Comparison of ENCODE assay signal across 1 mouse cellular context in the genomic region with DNA sequence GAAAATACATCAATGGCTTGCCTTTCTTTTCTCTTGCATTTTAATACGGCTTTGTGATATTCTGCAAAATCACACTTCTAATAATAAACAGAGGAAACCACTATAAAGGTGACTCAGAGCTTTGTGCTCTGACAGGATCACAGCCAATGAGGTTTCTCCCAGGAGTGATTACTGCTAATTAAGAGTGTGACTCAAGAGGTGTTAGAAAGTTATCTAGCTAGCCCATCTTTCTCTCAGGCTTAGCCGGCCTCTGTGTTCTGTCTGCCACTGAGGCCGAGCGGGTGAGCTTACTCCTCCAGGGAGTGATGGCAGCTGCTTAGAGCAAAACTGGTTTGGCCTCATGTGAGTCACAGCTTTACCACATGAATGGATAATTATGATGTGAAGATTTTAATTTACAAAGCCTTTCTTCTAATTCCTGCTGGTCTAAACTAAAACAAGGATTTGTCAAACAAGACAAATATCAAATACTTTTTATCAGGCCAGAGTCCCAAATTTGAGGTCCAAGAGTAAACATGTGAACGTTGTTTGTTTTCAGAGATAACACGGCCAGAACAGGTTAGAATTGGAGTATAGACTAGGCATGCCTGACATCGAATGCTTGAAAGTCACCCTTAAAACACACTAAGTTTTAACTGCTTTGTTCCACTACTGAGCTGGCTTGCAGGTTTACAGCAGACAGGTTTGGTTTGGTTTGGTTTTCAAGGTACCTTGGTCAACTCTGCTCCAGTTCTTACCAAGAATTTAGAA.
TF ChIP-seq lines count a peak whose summit lies in the region.

No protein-coding gene starts in this region.

TF ChIP-seq in MEL, 35 proteins besides CTCF, POLR2A, EP300 and RAD21 (continued from another document):
- TF ChIP-seq ZMIZ1 (IDR thresholded peaks at IDR 0.05; ENCODE audit: low read depth, low read length): no peak
- no peak for TF ChIP-seq HCFC1 (IDR thresholded peaks at IDR 0.05; ENCODE audit: low read depth, low read length)
- TF ChIP-seq MAFK (IDR thresholded peaks at IDR 0.05; ENCODE audit: borderline replicate concordance, low read depth, low read length): no peak
- no peak for TF ChIP-seq CHD1 (IDR thresholded peaks at IDR 0.05; ENCODE audit: low read depth, low read length)
- TF ChIP-seq POLR2AphosphoS5 (IDR thresholded peaks at IDR 0.05; ENCODE audit: borderline replicate concordance, low read depth, low read length): no peak
- TF ChIP-seq USF2 (IDR thresholded peaks at IDR 0.05; ENCODE audit: borderline replicate concordance in 1 of 2, insufficient read depth in 1 of 2, low read depth in 1 of 2, low read length in 2 of 2): no peak
- no peak for TF ChIP-seq ZKSCAN1 (IDR thresholded peaks at IDR 0.05; ENCODE audit: low read depth, low read length)
